Mouse (Mus musculus) gastrocnemius, postnatal 36 days (tissue): ENCODE data around the gene Txk. TPM values are rescaled to one million over a fixed set of nuclear protein-coding genes. Genes with fewer than 3 reads are reported as not detected.

Experiments
- DNase-seq, 2 experiments: peaks; one replicate each; pipeline ENCODE4 v3.0.0; 2022
- intact Hi-C: fragments of 180-260 bp; cut with DNase I; formaldehyde crosslinking; loops from one replicate; pipeline ENCODE4 v1.15.1; 2025
- total RNA-seq, 2 experiments: library from RNA; stranded (reverse); gene quantifications; 2 replicates each; pipeline ENCODE4 v1.2.3; 2021

Gene Txk
- total RNA-seq, 2 experiments from 2014 or later = 0.15 TPM; not detected in 1

- intact Hi-C loops = no loop called here
- DNase-seq = no peak
Measured at GRCm38 (mm10) chr5:72755035-72755434, 2.5 kb upstream of the Txk start.

- DNase-seq = no peak
- intact Hi-C loops = no loop called here
Measured at GRCm38 (mm10) chr5:72751056-72751758, 1.4 kb downstream of the Txk start.

DNA sequence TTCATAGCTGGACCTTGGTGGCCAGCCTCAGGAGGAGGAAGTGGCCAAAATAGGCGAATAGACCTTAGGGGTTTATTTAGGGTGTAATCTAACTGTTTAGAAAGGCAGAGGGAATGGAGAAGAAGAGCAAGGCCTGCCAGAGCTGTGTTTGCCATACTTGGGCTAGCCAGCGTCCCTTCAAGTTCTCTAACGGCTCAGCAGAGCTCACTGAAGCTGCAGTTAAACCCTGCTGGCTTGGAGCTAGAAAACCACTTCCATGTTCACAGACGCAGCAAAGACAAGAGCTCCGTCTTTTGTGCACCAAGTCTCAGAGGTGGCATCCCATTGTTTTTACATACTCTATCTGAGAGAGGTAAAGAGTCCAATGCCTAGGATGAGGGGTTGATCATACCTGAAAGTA is 2.4 kb downstream of the Txk start:
- intact Hi-C loops = no loop called here

DNA sequence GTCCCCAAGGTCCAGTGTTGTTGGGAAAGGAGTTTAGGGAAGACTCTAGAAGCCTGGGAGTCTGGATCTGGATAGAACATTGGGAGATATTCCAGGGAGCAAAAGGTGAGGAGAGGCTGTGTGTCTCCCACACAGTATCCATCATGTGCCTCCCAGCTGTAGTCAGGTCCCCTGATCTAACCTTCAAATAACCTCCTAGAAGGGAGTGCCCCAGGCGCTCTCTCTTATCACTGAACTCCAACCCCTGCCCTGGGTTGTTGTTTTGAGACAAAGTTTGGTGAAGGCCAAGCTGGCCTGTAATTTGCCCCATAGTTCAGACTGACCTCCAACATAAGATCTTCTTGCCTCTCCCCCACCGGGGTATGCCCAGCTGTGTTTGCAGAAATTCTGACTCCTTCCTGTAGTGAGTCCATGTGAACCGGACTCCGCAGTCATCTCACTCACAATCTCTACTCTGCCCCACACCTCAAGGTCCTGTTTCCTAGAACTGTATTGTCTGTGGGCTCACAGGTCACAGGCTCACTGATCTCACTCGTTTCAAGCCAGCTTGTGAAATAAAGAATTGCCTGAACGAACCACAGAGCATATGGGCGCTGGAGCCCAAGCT is 3.8 kb downstream of the Txk start:
- intact Hi-C loops = no loop called here
- no peak for DNase-seq

More for the DNA sequence above, 2.4 kb downstream of the Txk start:
- no peak for DNase-seq

DNA sequence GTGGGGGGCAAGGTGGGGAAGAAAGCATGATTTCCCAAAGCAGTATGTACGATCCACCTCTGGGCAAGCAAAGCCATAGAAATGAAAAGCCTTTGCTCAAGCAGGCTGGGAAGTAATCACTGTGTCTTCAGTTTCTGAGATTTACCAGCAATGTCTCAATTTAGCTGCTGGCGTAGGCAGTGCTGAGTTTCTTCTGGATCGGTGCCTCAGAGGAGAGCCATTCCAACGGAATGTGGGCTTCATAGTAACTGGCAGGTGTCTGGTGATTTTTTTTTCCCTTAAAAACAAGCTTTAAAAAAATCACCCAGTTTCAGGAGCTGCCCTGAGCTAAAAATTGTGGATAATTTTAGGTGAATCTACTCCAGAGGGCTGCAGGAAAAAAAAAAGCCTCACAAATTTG is 5.2 kb downstream of the Txk start:
- intact Hi-C loops = no loop called here
- no peak for DNase-seq

GRCm38 (mm10) chr5:72746461-72746860 is 6.1 kb downstream of the Txk start:
- DNase-seq = no peak
- intact Hi-C loops = no loop called here

DNA sequence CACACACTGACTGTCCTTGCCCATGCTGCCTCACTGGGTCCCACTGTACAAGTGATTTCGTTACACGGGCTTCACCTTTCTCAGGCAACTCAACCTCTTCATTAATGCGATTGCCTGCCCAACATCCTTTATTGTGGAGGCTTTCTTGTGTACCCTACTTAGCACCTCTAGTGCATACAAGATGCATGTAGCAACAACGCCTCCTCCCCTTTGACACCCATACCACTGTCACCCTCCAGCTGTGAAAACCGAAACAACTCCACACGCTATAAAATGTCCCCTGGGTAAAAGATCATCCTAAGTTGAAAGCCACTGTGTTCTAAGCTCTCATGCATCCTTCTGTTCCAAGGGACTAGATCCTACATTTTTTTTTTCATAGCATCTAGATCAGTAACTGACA is 9.5 kb downstream of the Txk start:
- no peak for DNase-seq
- intact Hi-C loops = no loop called here

DNA sequence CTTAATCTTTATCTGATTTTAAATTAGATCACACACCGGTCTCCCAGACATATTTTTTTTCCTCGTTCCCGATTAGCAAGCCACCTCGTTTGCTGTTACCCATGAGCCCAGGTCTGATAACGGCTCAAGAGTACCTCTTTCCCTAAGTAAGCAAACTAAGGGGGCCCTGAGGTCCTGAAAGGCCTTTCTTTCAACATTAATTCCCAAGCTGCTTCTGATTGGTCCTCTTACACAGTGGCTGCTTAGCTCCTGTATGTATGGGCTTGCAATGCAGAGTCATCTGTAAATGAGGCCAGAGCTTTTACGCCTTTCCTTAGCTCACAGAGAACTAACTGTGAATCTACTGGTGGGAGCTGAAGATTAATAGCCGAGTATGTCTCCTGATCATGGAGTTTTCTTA is 15.7 kb downstream of the Txk start:
- no peak for DNase-seq
- intact Hi-C loops = no loop called here

GRCm38 (mm10) chr5:72736437-72736836 is 16.1 kb downstream of the Txk start:
- intact Hi-C loops = no loop called here
- DNase-seq = no peak

DNA sequence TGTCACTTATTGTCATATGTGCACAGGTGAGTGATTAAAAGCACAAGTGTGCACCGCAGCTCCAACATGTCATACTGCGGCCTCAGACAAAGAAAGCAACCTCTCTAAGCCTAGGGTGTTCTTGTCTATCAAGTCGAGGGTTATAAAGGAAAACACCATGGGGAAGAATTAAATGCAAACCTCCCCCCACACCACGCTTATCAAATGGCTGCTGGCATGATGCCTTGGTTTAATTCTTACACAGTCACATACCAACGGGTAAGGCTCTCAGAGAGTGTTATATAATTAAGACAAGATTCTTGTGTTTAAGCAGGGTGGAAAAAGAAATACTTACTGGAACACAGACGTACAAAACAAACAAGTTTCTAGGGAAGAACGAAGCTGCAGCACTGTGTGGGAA is 16.8 kb downstream of the Txk start:
- no peak for DNase-seq
- intact Hi-C loops = no loop called here

GRCm38 (mm10) chr5:72732885-72733284 is 19.7 kb downstream of the Txk start:
- intact Hi-C loops = no loop called here
- DNase-seq = no peak

DNA sequence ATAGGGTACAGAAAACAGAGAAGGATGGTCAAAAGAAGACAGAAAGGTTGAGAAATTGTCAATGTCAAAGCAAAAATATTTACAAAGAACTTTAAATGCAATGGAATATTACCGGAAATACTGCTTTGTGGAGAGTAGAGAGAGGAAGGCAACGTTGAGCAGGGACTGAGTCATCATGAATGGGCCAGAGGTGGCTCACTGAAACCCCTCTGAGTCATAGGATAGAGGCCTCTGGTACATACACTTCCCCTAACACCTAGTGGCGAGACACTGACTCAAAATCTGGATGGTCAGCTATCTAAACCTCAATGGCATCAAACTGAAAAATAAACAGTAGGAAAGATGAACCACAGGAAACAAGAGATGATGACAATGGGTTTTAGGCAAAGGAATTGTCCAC is 27.2 kb downstream of the Txk start:
- intact Hi-C loops = no loop called here
- no peak for DNase-seq

DNA sequence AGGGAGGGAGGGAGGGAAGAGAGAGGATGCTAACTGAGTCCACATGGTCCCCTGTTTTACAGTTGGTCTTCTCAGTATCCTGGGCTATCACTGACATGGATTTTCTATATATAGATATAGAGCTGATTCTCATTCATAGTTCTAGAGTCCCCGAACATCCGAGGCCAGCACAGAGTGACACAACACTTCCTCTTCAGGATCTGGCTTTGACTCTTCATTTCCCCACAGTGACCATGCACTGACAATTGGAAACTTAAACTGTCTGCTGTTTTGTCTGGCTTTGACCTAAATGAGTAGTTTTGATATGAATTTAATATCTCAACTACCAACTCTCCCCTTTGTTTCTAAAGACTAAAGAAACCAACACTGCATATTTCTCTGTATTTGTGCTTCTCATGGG is 29.1 kb downstream of the Txk start:
- intact Hi-C loops = no loop called here
- no peak for DNase-seq

DNA sequence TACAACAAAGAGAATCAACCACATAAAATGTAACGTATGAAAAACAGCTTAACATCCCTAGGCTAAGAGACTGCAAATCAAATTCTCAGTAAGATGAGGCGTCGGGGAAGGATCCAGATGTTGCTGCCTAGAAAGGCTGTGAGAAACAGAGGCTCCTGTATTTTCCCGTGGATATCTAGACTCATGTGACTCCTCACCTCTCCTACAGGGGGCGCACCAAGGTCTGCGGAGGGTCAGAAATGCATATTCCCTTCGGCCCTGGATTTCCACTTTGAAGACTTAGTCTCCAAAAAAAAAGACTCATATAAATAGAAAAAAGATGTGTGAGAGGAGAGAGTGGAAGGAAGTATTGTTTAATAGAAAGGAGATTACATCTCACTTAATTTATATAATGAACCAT is 32.0 kb downstream of the Txk start:
- intact Hi-C loops = no loop called here

GRCm38 (mm10) chr5:72710572-72711278 is 41.9 kb downstream of the Txk start:
- intact Hi-C loops = loop anchor here (2.0 kb wide), 1 partner anchor 46 kb away; no protein-coding TSS in a partner anchor
- DNase-seq = peak; percentile 23 to 40

More for the DNA sequence above, 32.0 kb downstream of the Txk start:
- no peak for DNase-seq

- DNase-seq = no peak
- intact Hi-C loops = loop anchor here (2.0 kb wide), 1 partner anchor 45 kb away; no protein-coding TSS in a partner anchor
Measured at GRCm38 (mm10) chr5:72709976-72710375, 42.6 kb downstream of the Txk start.

DNA sequence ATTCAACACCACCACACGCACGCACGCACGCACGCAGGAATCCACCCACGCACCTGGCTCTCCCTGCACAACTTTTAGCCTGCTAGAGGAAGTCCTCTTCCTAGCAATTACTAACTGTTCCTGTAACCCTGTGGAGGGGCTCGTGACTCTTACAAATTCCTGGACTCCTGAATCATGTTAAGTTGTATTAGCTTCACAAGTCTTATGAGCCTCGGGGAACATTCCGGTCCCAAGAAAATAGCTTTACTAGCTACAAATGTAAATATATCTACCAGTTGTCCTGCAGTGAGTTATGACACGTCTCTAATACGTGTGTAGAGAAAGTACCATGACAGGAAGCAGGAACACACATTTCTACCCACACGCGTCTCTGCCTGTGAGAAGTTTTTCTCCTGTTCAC is 43.1 kb downstream of the Txk start:
- intact Hi-C loops = no loop called here
- no peak for DNase-seq

GRCm38 (mm10) chr5:72706722-72707121 is 45.9 kb downstream of the Txk start:
- intact Hi-C loops = no loop called here
- DNase-seq = no peak

GRCm38 (mm10) chr5:72706095-72706494 is 46.5 kb downstream of the Txk start:
- DNase-seq = no peak
- intact Hi-C loops = no loop called here

DNA sequence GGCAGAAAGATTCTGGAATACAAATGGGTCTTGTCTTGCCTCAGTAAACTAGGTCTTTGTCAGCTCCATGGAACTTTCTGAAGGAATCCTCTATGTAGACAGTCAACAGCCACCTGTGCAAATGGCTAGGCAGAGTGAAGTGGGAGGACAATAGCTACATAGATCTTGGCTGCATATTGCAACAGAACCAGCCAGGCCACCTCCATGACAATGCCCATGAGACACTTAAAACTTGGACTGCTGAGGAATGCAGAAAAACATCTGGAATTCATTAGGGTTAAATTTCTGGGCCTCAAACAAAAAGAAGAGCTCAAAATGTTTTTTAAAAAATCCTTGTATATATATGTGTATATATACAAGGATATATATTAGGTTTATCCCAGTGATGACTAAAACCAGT is 50.4 kb downstream of the Txk start:
- DNase-seq = no peak
- intact Hi-C loops = no loop called here

DNA sequence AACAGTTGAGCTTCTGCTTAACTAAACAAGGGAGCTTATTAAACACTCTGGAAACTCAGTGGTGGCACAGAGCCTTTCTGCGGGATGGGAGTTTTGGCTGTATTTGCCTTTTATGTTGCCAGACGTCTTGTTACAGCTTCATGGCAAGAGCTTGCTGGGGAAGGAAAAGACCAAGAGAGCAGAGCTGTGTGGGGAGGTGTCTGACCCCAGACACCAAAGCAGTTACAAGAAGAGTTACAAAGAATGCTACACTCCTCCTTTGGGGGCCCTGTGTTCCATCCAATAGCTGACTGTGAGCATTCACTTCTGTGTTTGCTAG is 53.1 kb downstream of the Txk start:
- no peak for DNase-seq
- intact Hi-C loops = no loop called here
